Mouse (Mus musculus): Measurements from ENCODE around the gene Esr1.

- TF ChIP-seq CTCF (IDR thresholded peaks at IDR 0.05; ENCODE audit: low read depth) (no peak), EP300 (IDR thresholded peaks at IDR 0.05; ENCODE audit: low read depth) (no peak)
Observed at GRCm38 (mm10) chr10:5025906-5026305, 414.5 kb downstream of the Esr1 start.
